Mouse (Mus musculus) forelimb bud, embryonic 11.5 days (tissue): ENCODE data around the gene Ccdc60.
A peak's percentile ranks its signal among the peaks of the same experiment; 100 is the strongest.
"Not testable (repeated sequence)": the region's sequence is repeated elsewhere in the genome, so short reads cannot be mapped to it uniquely, and the experiment has no call there.

Source experiments
- DNase-seq: peaks from one replicate; pipeline ENCODE4 v3.0.0-alpha.2; 2012; ENCODE audit warnings: low read depth, low spot score

The Ccdc60 gene

GRCm38 (mm10) chr5:116192693-116193092 lies 96.1 kb downstream of the Ccdc60 start:
- no peak for DNase-seq

- no peak for DNase-seq
Observed at GRCm38 (mm10) chr5:116191596-116191995, 97.2 kb downstream of the Ccdc60 start.

- no peak for DNase-seq
Observed at GRCm38 (mm10) chr5:116189818-116190217, 99.0 kb downstream of the Ccdc60 start.

- DNase-seq: no peak
Observed at GRCm38 (mm10) chr5:116180594-116180993, 108.2 kb downstream of the Ccdc60 start.

- no peak for DNase-seq
Observed at GRCm38 (mm10) chr5:116171721-116172120, 117.1 kb downstream of the Ccdc60 start.

- DNase-seq: no peak
Observed at GRCm38 (mm10) chr5:116166965-116167364, 121.8 kb downstream of the Ccdc60 start.

- DNase-seq: no peak
Observed at GRCm38 (mm10) chr5:116165203-116165888, 123.4 kb downstream of the Ccdc60 start.

GRCm38 (mm10) chr5:116154811-116155210 lies 134.0 kb downstream of the Ccdc60 start:
- peak; percentile 48 for DNase-seq

GRCm38 (mm10) chr5:116146446-116146845 lies 142.3 kb downstream of the Ccdc60 start:
- DNase-seq: not testable (repeated sequence)

GRCm38 (mm10) chr5:116144711-116145110 lies 144.1 kb downstream of the Ccdc60 start:
- DNase-seq: no peak

- no peak for DNase-seq
Observed at GRCm38 (mm10) chr5:116140682-116141081, 148.1 kb downstream of the Ccdc60 start.

GRCm38 (mm10) chr5:116123344-116123743 lies 165.4 kb downstream of the Ccdc60 start:
- peak; percentile 85 for DNase-seq

GRCm38 (mm10) chr5:116116567-116116966 lies 172.2 kb downstream of the Ccdc60 start:
- DNase-seq: peak; percentile 40

- no peak for DNase-seq
Observed at GRCm38 (mm10) chr5:116116110-116116509, 172.7 kb downstream of the Ccdc60 start.

GRCm38 (mm10) chr5:116115071-116115834 lies 173.5 kb downstream of the Ccdc60 start:
- DNase-seq: no peak

- DNase-seq: no peak
Observed at GRCm38 (mm10) chr5:116108651-116109050, 180.1 kb downstream of the Ccdc60 start.

- DNase-seq: no peak
Observed at GRCm38 (mm10) chr5:116084231-116084630, 204.6 kb downstream of the Ccdc60 start.

GRCm38 (mm10) chr5:116083081-116083480 lies 205.7 kb downstream of the Ccdc60 start, which contains the start of gene Tmem233:
Gene Tmem233, minus strand, starts transcription at chr5:116083244.
- DNase-seq: no peak

- DNase-seq: no peak
Observed at GRCm38 (mm10) chr5:116082241-116082900, 206.4 kb downstream of the Ccdc60 start.

- no peak for DNase-seq
Observed at GRCm38 (mm10) chr5:116081616-116082015, 207.2 kb downstream of the Ccdc60 start.

GRCm38 (mm10) chr5:116080736-116081135 lies 208.0 kb downstream of the Ccdc60 start:
- no peak for DNase-seq
